Mouse (Mus musculus) liver, adult 2 months (tissue): ENCODE data around the gene Srsf7.

Experiments used
- CTCF ChIP-seq: fragments of 200-500 bp; IDR thresholded peaks from 2 replicates; pipeline ENCODE4 v1.5.1; 2011; ENCODE audit warnings: low read depth, low read length, control low read depth
- POLR2A ChIP-seq: fragments of 200-500 bp; IDR thresholded peaks from 2 replicates; pipeline ENCODE4 v1.6.1; 2011; ENCODE audit warnings: low read length, control low read depth; ENCODE audit not compliant: insufficient read depth; ENCODE audit errors: extremely low read depth

DNA sequence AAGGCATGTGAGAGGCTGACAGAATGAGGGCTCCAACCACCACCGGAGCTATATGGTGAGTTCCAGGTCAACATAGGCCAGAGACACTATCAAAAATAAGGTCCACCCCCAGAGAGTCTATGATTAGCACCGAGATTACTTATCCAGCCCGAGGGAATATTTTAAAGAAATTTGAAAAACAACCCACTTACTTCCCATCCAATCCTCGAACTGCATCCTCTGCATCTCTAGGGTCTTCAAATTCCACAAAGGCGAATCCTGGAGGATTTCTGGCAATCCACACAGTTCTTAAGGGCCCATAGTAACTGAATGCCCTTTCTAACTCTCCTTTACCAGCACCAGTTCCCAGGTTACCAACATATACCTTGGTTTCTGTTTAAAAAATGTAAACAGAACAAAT lies 1.4 kb downstream of the Srsf7 start:
- TF ChIP-seq POLR2A (no peak), CTCF (no peak)
